Mouse (Mus musculus): ENCODE measurements around the gene Ubr7.

- TF ChIP-seq EP300 (optimal IDR thresholded peaks at IDR 0.05) (no peak), CTCF (IDR thresholded peaks at IDR 0.05; ENCODE audit: low read depth) (no peak)
Measured at GRCm38 (mm10) chr12:102713153-102713865, 44.5 kb upstream of the Ubr7 start.

Data from stomach, postnatal 0 days (tissue).